Mouse (Mus musculus) liver, adult 2 months (tissue): ENCODE measurements around the gene Ltbp4.

Experiments used
- CTCF ChIP-seq: fragments of 200-500 bp; IDR thresholded peaks from 2 replicates; pipeline ENCODE4 v1.5.1; 2011; ENCODE audit warnings: low read depth, low read length, control low read depth
- POLR2A ChIP-seq: fragments of 200-500 bp; IDR thresholded peaks from 2 replicates; pipeline ENCODE4 v1.6.1; 2011; ENCODE audit warnings: low read length, control low read depth; ENCODE audit not compliant: insufficient read depth; ENCODE audit errors: extremely low read depth

DNA sequence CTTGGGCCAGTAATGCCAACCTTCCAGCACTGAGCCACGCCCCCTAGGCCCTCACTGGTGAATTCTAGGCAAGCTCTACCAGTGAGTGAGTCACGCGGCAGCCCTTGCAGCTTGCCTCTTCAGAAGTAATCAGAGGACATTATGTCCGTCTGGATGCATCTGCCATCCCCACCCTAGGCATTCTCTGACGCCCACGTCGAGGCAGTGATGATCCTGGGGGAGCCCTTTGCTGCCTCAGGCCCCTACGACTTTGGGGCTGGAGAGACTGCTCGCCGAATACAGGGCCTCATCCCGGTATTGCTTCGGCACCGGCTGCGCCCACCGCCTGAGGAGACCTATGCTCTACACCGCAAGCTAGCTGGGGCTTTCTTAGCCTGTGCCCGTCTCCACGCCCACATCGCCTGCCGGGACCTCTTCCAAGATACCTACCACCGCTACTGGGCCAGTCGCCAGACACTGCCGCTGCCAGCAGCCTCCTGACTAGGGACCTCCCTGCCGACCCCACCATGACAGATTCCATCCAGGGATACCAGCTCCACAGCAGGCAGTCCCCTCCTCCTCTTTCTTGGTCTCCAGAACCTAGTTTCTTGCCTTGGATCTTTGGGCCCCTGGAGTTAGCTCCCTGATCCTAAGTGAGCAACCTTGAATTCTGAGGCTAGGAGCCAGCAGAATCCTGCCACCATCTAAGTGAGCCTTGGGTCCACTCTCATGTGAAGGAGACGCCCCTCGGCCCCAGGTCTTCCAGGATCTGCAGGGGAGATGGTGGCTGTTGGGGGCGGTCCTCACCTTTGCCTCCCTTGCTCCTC, 80.2 kb downstream of the Ltbp4 start:
- TF ChIP-seq CTCF (no peak), POLR2A (no peak)
